ENCODE assay signal across 18 mouse cellular contexts in genomic region chr4:116402708-116403107, GRCm38 (mm10).
DNase-seq lines count a peak whose midpoint lies in the region; ATAC-seq and TF ChIP-seq lines count a peak whose summit lies in the region.
"Had no signal": no experiment of that assay in that cellular context is flagged by ENCODE, and none has a peak within 500 bp of the region (broad histone marks: within the 10 kb centered on the region; RNA-seq: fewer than 3 reads in every experiment).

No protein-coding gene starts in this region.

- no peak for TF ChIP-seq CTCF in lung, adult 2 months (IDR thresholded peaks at IDR 0.05; ENCODE audit: insufficient read depth, low read length)

- 70% methylated on average over 1 of the region's 1 CpGs for WGBS in liver, embryonic 11.5 days
- WGBS in lung, adult 2 months = 93% methylated on average over 1 of the region's 1 CpGs

- no peak for TF ChIP-seq POLR2A in lung, adult 2 months (IDR thresholded peaks at IDR 0.05; ENCODE audit: borderline replicate concordance, extremely low read depth, low read depth, low read length)

- H3K4me3 ChIP-seq in liver, embryonic 11.5 days (ENCODE audit: low read depth, low read length) = no peak overlapping the region
- no peak overlapping the region for H3K4me3 ChIP-seq in lung, adult 2 months (replicated peaks; ENCODE audit: extremely low read depth, low read depth, low read length)
- H3K4me3 ChIP-seq: embryonic facial prominence, embryonic 10.5 days; heart, embryonic 15.5 days; left cerebral cortex, adult 2 months; limb, embryonic 15.5 days had no signal

- no peak overlapping the region for H3K27ac ChIP-seq in liver, embryonic 11.5 days (ENCODE audit: low read depth, low read length)
- H3K27ac ChIP-seq: embryonic facial prominence, embryonic 10.5 days; heart, embryonic 15.5 days; left cerebral cortex, adult 2 months; limb, embryonic 15.5 days had no signal

- H3K9me3 ChIP-seq in liver, embryonic 11.5 days (ENCODE audit: control insufficient read depth, low read length) = no peaks in the 10 kb centered on the region
- H3K9me3 ChIP-seq: embryonic facial prominence, embryonic 10.5 days; heart, embryonic 15.5 days; limb, embryonic 15.5 days had no signal

- no peak overlapping the region for H3K9ac ChIP-seq in liver, embryonic 11.5 days (ENCODE audit: low read depth, low read length)
- H3K9ac ChIP-seq: heart, embryonic 15.5 days; limb, embryonic 15.5 days had no signal

- H3K27me3 ChIP-seq in liver, embryonic 11.5 days (replicated peaks; ENCODE audit: control insufficient read depth, insufficient read depth, low read length) = no peaks in the 10 kb centered on the region
- H3K27me3 ChIP-seq: heart, embryonic 15.5 days; limb, embryonic 15.5 days had no signal

- peak; percentile 51; the same call in 1 of the 2 replicates for ATAC-seq in liver, embryonic 11.5 days (replicated peaks; ENCODE audit: low FRiP score)
- ATAC-seq in erythroblast, adult 5-6 weeks (replicated peaks; ENCODE audit: low FRiP score, poor library complexity, severe bottlenecking) = peak; percentile 86
- ATAC-seq in megakaryocyte-erythroid progenitor cell, adult 5-6 weeks (replicated peaks; ENCODE audit: low FRiP score, low TSS enrichment, poor library complexity, severe bottlenecking) = peak; percentile 70; the same call in 1 of the 2 replicates
- ATAC-seq: intestine, embryonic 16.5 days had no signal

- no peaks in the 10 kb centered on the region for H3K36me3 ChIP-seq in liver, embryonic 11.5 days (ENCODE audit: control insufficient read depth, insufficient read depth, low read length)
- H3K36me3 ChIP-seq: embryonic facial prominence, embryonic 10.5 days; heart, embryonic 15.5 days; limb, embryonic 15.5 days had no signal

- H3K4me2 ChIP-seq in liver, embryonic 11.5 days = no peak overlapping the region
- H3K4me2 ChIP-seq: heart, embryonic 15.5 days; limb, embryonic 15.5 days had no signal

- peaks cover 6% of the 10 kb centered on the region; the same call in 1 of the 2 replicates for H3K4me1 ChIP-seq in liver, embryonic 11.5 days (replicated peaks; ENCODE audit: control insufficient read depth, insufficient read depth, low read length)
- H3K4me1 ChIP-seq in lung, adult 2 months (ENCODE audit: control insufficient read depth, insufficient read depth, low read length) = no peaks in the 10 kb centered on the region
- H3K4me1 ChIP-seq: limb, embryonic 15.5 days had no signal

- no peak for DNase-seq in liver, embryonic 11.5 days (ENCODE audit: low spot score)
- DNase-seq in liver (no peak), MEL-GATA-1-ER (ENCODE audit: extremely low read depth, low read depth) (peak; percentile 52)
- DNase-seq in lung, adult 2 months = no peak
- no peak for DNase-seq in cerebellum, adult 11 months
- DNase-seq in right cerebral cortex, adult 2 months (ENCODE audit: low spot score in 2 of 2) = no peak
- DNase-seq: adrenal gland, postnatal 36 days; cerebellum, adult 9-11 months; gastrocnemius, postnatal 36 days; kidney, postnatal 4 days; thymus, adult 18-20 months had no signal
